Mouse (Mus musculus) CH12.LX (cell line): Measurements from ENCODE around the gene Cog2. TPM values are rescaled to one million over a fixed set of nuclear protein-coding genes. Genes with fewer than 3 reads are reported as not detected.

Experiments
- DNase-seq: peaks from one replicate; pipeline ENCODE4 v3.0.0-alpha.2; 2013; ENCODE audit errors: extremely low read depth
- H3K27ac ChIP-seq: 2 replicates; pipeline ENCODE4 v1.5.1; 2012; ENCODE audit warnings: low read depth, mild to moderate bottlenecking, control low read depth, moderate library complexity; ENCODE audit not compliant: insufficient read depth
- H3K27me3 ChIP-seq: replicated peaks from 2 replicates; pipeline ENCODE3; 2012; ENCODE audit warnings: inconsistent platforms
- H3K36me3 ChIP-seq, 2 experiments: replicated peaks in 1 of 2; 2 replicates each; pipeline versions ENCODE3 to v1.6.1; 2012; ENCODE audit warnings: inconsistent platforms in 1 of 2, low read length in 1 of 2, mild to moderate bottlenecking in 1 of 2, mixed read lengths in 1 of 2, moderate library complexity in 1 of 2; ENCODE audit not compliant: control insufficient read depth in 1 of 2, insufficient read depth in 1 of 2
- H3K4me1 ChIP-seq, 2 experiments: 2 replicates each; pipeline ENCODE4 v1.6.1; 2012; ENCODE audit warnings: inconsistent platforms in 1 of 2, moderate library complexity in 1 of 2; ENCODE audit not compliant: insufficient read depth in 2 of 2, control insufficient read depth in 1 of 2
- H3K4me2 ChIP-seq: 2 replicates; pipeline ENCODE4 v1.6.1; 2012; ENCODE audit warnings: low read depth, mild to moderate bottlenecking, control low read depth; ENCODE audit not compliant: poor library complexity, insufficient read depth, severe bottlenecking
- H3K4me3 ChIP-seq, 3 experiments: fragments of 150-350 bp in 1 of 3; sonication (generic) in 1 of 3; replicated peaks in 1 of 3; 2 replicates each; pipeline versions ENCODE3 to v1.5.1; 2011 to 2012; ENCODE audit warnings: low read depth in 2 of 3, low read length in 2 of 3, mild to moderate bottlenecking in 2 of 3, moderate library complexity in 2 of 3, control low read depth in 1 of 3, improper control_type of control experiment in 1 of 3, inconsistent platforms in 1 of 3, mixed read lengths in 1 of 3; ENCODE audit not compliant: poor library complexity in 1 of 3
- H3K79me2 ChIP-seq: replicated peaks from 2 replicates; pipeline ENCODE4 v1.6.1; 2012; ENCODE audit warnings: mild to moderate bottlenecking, moderate library complexity; ENCODE audit not compliant: control insufficient read depth, poor library complexity, insufficient read depth, severe bottlenecking; ENCODE audit errors: extremely low read depth
- H3K9ac ChIP-seq: 2 replicates; pipeline ENCODE4 v1.6.1; 2012; ENCODE audit warnings: low read depth, mild to moderate bottlenecking, control low read depth, moderate library complexity; ENCODE audit not compliant: insufficient read depth
- H3K9me3 ChIP-seq: replicated peaks from 2 replicates; pipeline ENCODE3; 2012; ENCODE audit warnings: low read length, inconsistent platforms, mixed read lengths
- BHLHE40 ChIP-seq: IDR thresholded peaks from 2 replicates; pipeline ENCODE4 v1.6.1; 2011; ENCODE audit warnings: mild to moderate bottlenecking, low read depth, low read length, improper control_type of control experiment
- CHD2 ChIP-seq: IDR thresholded peaks from 2 replicates; pipeline ENCODE4 v1.6.1; 2011; ENCODE audit warnings: low read length, improper control_type of control experiment
- CTCF ChIP-seq, 2 experiments: IDR thresholded peaks in 1 of 2; conservative IDR thresholded peaks in 1 of 2; 2 replicates each; pipeline ENCODE4 v1.5.1; 2011 to 2012; ENCODE audit warnings: low read depth in 2 of 2, low read length in 2 of 2, improper control_type of control experiment in 1 of 2, inconsistent platforms in 1 of 2, mild to moderate bottlenecking in 1 of 2, moderate library complexity in 1 of 2
- E2F4 ChIP-seq: IDR thresholded peaks from 2 replicates; pipeline ENCODE4 v1.6.1; 2011; ENCODE audit warnings: low read depth, low read length, improper control_type of control experiment; ENCODE audit not compliant: insufficient replicate concordance
- ELF1 ChIP-seq: IDR thresholded peaks from 2 replicates; pipeline ENCODE4 v1.6.1; 2014; ENCODE audit warnings: low read depth, mild to moderate bottlenecking, inconsistent platforms, low read length, improper control_type of control experiment
- EP300 ChIP-seq: IDR thresholded peaks from 2 replicates; pipeline ENCODE4 v1.6.1; 2011; ENCODE audit warnings: low read length, improper control_type of control experiment
- ETS1 ChIP-seq: conservative IDR thresholded peaks from 2 replicates; pipeline ENCODE4 v1.6.1; 2012; ENCODE audit warnings: low read depth, mild to moderate bottlenecking, inconsistent platforms, low read length, improper control_type of control experiment, moderate library complexity
- GABPA ChIP-seq: IDR thresholded peaks from 2 replicates; pipeline ENCODE4 v1.6.1; 2012; ENCODE audit warnings: low read depth, low read length, improper control_type of control experiment, inconsistent platforms; ENCODE audit not compliant: insufficient replicate concordance
- HCFC1 ChIP-seq: IDR thresholded peaks from 2 replicates; pipeline ENCODE4 v1.6.1; 2012; ENCODE audit warnings: low read depth, mild to moderate bottlenecking, inconsistent platforms, low read length, improper control_type of control experiment
- IRF4 ChIP-seq: IDR thresholded peaks from 2 replicates; pipeline ENCODE4 v1.6.1; 2014; ENCODE audit warnings: low read depth, mild to moderate bottlenecking, inconsistent platforms, low read length, improper control_type of control experiment
- JUN ChIP-seq: IDR thresholded peaks from 2 replicates; pipeline ENCODE4 v1.6.1; 2011; ENCODE audit warnings: low read depth, mild to moderate bottlenecking, low read length, improper control_type of control experiment, moderate library complexity; ENCODE audit not compliant: insufficient read depth
- JUND ChIP-seq: conservative IDR thresholded peaks from 2 replicates; pipeline ENCODE4 v1.6.1; 2011; ENCODE audit warnings: low read depth, low read length, improper control_type of control experiment
- KAT2A ChIP-seq: IDR thresholded peaks from 2 replicates; pipeline ENCODE4 v1.6.1; 2012; ENCODE audit warnings: low read length, improper control_type of control experiment, inconsistent platforms; ENCODE audit not compliant: insufficient replicate concordance
- MAFK ChIP-seq: IDR thresholded peaks from 2 replicates; pipeline ENCODE4 v1.6.1; 2011; ENCODE audit warnings: low read length, improper control_type of control experiment; ENCODE audit not compliant: insufficient replicate concordance
- MAX ChIP-seq: IDR thresholded peaks from 2 replicates; pipeline ENCODE4 v1.6.1; 2011; ENCODE audit warnings: low read length, improper control_type of control experiment
- MAZ ChIP-seq: IDR thresholded peaks from 2 replicates; pipeline ENCODE4 v1.6.1; 2012; ENCODE audit warnings: low read depth, mild to moderate bottlenecking, inconsistent platforms, low read length, improper control_type of control experiment, moderate library complexity
- MEF2A ChIP-seq: IDR thresholded peaks from 2 replicates; pipeline ENCODE4 v1.6.1; 2014; ENCODE audit warnings: low read depth, mild to moderate bottlenecking, inconsistent platforms, low read length, improper control_type of control experiment, borderline replicate concordance
- MXI1 ChIP-seq: IDR thresholded peaks from 2 replicates; pipeline ENCODE4 v1.6.1; 2011; ENCODE audit warnings: mild to moderate bottlenecking, low read depth, low read length, improper control_type of control experiment
- MYC ChIP-seq: IDR thresholded peaks from 2 replicates; pipeline ENCODE4 v1.6.1; 2011; ENCODE audit warnings: low read depth, mild to moderate bottlenecking, improper control_type of control experiment, low read length
- NELFE ChIP-seq: IDR thresholded peaks from 2 replicates; pipeline ENCODE4 v1.6.1; 2011; ENCODE audit warnings: low read depth, low read length, improper control_type of control experiment
- NRF1 ChIP-seq: IDR thresholded peaks from 2 replicates; pipeline ENCODE4 v1.6.1; 2014; ENCODE audit warnings: low read depth, mild to moderate bottlenecking, inconsistent platforms, low read length, improper control_type of control experiment, moderate library complexity
- PAX5 ChIP-seq: IDR thresholded peaks from 2 replicates; pipeline ENCODE4 v1.6.1; 2012; ENCODE audit warnings: low read length, inconsistent platforms, mixed read lengths
- POLR2A ChIP-seq: IDR thresholded peaks from 2 replicates; pipeline ENCODE4 v1.6.1; 2011; ENCODE audit warnings: low read depth, mild to moderate bottlenecking, improper control_type of control experiment, low read length
- POLR2AphosphoS2 ChIP-seq: IDR thresholded peaks from 2 replicates; pipeline ENCODE4 v1.6.1; 2011; ENCODE audit warnings: low read depth, low read length, improper control_type of control experiment
- SIN3A ChIP-seq: IDR thresholded peaks from 2 replicates; pipeline ENCODE4 v1.6.1; 2012; ENCODE audit warnings: low read length, improper control_type of control experiment, inconsistent platforms
- SMC3 ChIP-seq: IDR thresholded peaks from 2 replicates; pipeline ENCODE4 v1.6.1; 2011; ENCODE audit warnings: low read depth, low read length, improper control_type of control experiment
- TCF12 ChIP-seq: IDR thresholded peaks from 2 replicates; pipeline ENCODE4 v1.6.1; 2014; ENCODE audit warnings: low read depth, mild to moderate bottlenecking, inconsistent platforms, low read length, improper control_type of control experiment
- UBTF ChIP-seq: IDR thresholded peaks from 2 replicates; pipeline ENCODE4 v1.6.1; 2012; ENCODE audit warnings: low read depth, mild to moderate bottlenecking, inconsistent platforms, low read length, improper control_type of control experiment, moderate library complexity
- USF1 ChIP-seq: IDR thresholded peaks from 2 replicates; pipeline ENCODE4 v1.6.1; 2014; ENCODE audit warnings: low read depth, mild to moderate bottlenecking, inconsistent platforms, low read length, improper control_type of control experiment
- ZC3H11A ChIP-seq: IDR thresholded peaks from 2 replicates; pipeline ENCODE4 v1.6.1; 2012; ENCODE audit warnings: low read depth, mild to moderate bottlenecking, inconsistent platforms, low read length, improper control_type of control experiment
- ZNF384 ChIP-seq: IDR thresholded peaks from 2 replicates; pipeline ENCODE4 v1.6.1; 2012; ENCODE audit warnings: low read depth, low read length, improper control_type of control experiment, inconsistent platforms
- dilution Hi-C: fragments of 300-500 bp; cut with MboI; formaldehyde crosslinking; loops from 2 replicates; pipeline ENCODE4 v1.14.3; 2020; ENCODE audit warnings: low sequenced_read_pairs; ENCODE audit not compliant: extremely low pct_unique_long_range_greater_than_20kb, extremely low pct_ligation_motif_present
- in situ Hi-C: fragments of 300-500 bp; cut with MboI; formaldehyde crosslinking; loops from 3 replicates; pipeline ENCODE4 v1.14.3; 2019; ENCODE audit warnings: low sequenced_read_pairs, low pct_ligation_motif_present, low pct_unique_long_range_greater_than_20kb, mixed read lengths
- polyA plus RNA-seq: library from polyadenylated mRNA; unstranded; fragments of >175 nt; gene quantifications from 2 replicates; pipeline ENCODE4 v1.2.1, GENCODE M21; 2012; ENCODE audit warnings: low read depth; ENCODE audit not compliant: insufficient read length
- total RNA-seq, 2 experiments: library from RNA; depleted of rRNA; stranded (reverse); fragments of 300-350 nt in 1 of 2; fragments of >200 nt in 1 of 2; gene quantifications; 2 replicates each; pipeline ENCODE4 v1.2.3; 2012 to 2014

Cog2 gene
- total and polyA plus RNA-seq, 3 experiments, result 41.8 to 56.7 (median 55.5) TPM

GRCm38 (mm10) chr8:124475690-124476089, 44.9 kb upstream of the Cog2 start:
- Histone ChIP-seq H3K9me3 (peaks cover 2% of the 10 kb centered on the region), H3K36me3 (no peaks in the 10 kb centered on the region), H3K4me3 (no peak overlapping the region), H3K27me3 (peaks cover 47% of the 10 kb centered on the region), H3K9ac (no peak overlapping the region), H3K27ac (no peak overlapping the region), H3K79me2 (no peaks in the 10 kb centered on the region), H3K4me1 (peaks cover 0 to 12% of the 10 kb centered on the region in 2 experiments; a peak in 3 of 4 replicates), H3K4me2 (no peak overlapping the region)
- no peak for DNase-seq
- dilution Hi-C loops (no loop called here), in situ Hi-C loops (no loop called here)
- TF ChIP-seq MEF2A (no peak), MAX (no peak), MAFK (no peak), ELF1 (no peak), POLR2A (no peak), JUN (no peak), ETS1 (no peak), NRF1 (no peak), E2F4 (no peak), HCFC1 (no peak), MYC (no peak), GABPA (no peak), PAX5 (no peak), UBTF (no peak), JUND (no peak), MXI1 (no peak), CHD2 (no peak), SIN3A (no peak), SMC3 (no peak)

GRCm38 (mm10) chr8:124476701-124477100, 43.9 kb upstream of the Cog2 start:
- H3K4me1 ChIP-seq, result peaks cover 0 to 12% of the 10 kb centered on the region in 2 experiments; a peak in 3 of 4 replicates
- H3K4me3 ChIP-seq, result no peak overlapping the region
- peaks cover 45% of the 10 kb centered on the region for H3K27me3 ChIP-seq
- no peak overlapping the region for H3K4me2 ChIP-seq
- H3K36me3 ChIP-seq, result no peaks in the 10 kb centered on the region
- dilution Hi-C loops, result no loop called here
- no peak for DNase-seq
- in situ Hi-C loops, result no loop called here
- TF ChIP-seq TCF12 (no peak), MAZ (no peak), KAT2A (no peak), CTCF (conservative IDR thresholded peaks at IDR 0.05 in 1 of 2, IDR thresholded peaks at IDR 0.05 in 1 of 2; ENCODE audit: low read depth in 2 of 2, low read length in 2 of 2) (no peak), ZC3H11A (no peak), IRF4 (no peak), NELFE (no peak), JUN (no peak), E2F4 (no peak), CHD2 (no peak), ZNF384 (no peak), POLR2A (no peak), BHLHE40 (no peak), PAX5 (no peak), EP300 (no peak), UBTF (no peak), POLR2AphosphoS2 (no peak), USF1 (no peak), MYC (no peak)
- peaks cover 2% of the 10 kb centered on the region for H3K9me3 ChIP-seq
- H3K79me2 ChIP-seq, result no peaks in the 10 kb centered on the region
- no peak overlapping the region for H3K9ac ChIP-seq
- no peak overlapping the region for H3K27ac ChIP-seq
